In genomic region chr6:21534820-21535219, GRCm38 (mm10) we compare ENCODE assay signal across 9 mouse cellular contexts.
DNase-seq lines count a peak whose midpoint lies in the region; ATAC-seq and TF ChIP-seq lines count a peak whose summit lies in the region.
"Had no signal": no experiment of that assay in that cellular context is flagged by ENCODE, and none has a peak within 500 bp of the region (broad histone marks: within the 10 kb centered on the region; RNA-seq: fewer than 3 reads in every experiment).

No protein-coding gene starts in this region.

- no peak overlapping the region for H3K4me3 ChIP-seq in midbrain, embryonic 11.5 days (ENCODE audit: low read depth, low read length)
- no peak overlapping the region for H3K4me3 ChIP-seq in midbrain, embryonic 16.5 days (ENCODE audit: low read depth, low read length)
- H3K4me3 ChIP-seq in midbrain, postnatal 0 days (ENCODE audit: low read depth, low read length), result no peak overlapping the region
- H3K4me3 ChIP-seq: embryonic facial prominence, embryonic 15.5 days had no signal

- no peak overlapping the region for H3K4me2 ChIP-seq in midbrain, embryonic 11.5 days
- no peak overlapping the region for H3K4me2 ChIP-seq in midbrain, embryonic 16.5 days (ENCODE audit: low read length)
- no peak overlapping the region for H3K4me2 ChIP-seq in midbrain, postnatal 0 days (ENCODE audit: low read depth, low read length, poor library complexity, severe bottlenecking)
- H3K4me2 ChIP-seq: embryonic facial prominence, embryonic 15.5 days had no signal

- H3K9ac ChIP-seq in midbrain, embryonic 11.5 days (ENCODE audit: low read length), result no peak overlapping the region
- no peak overlapping the region for H3K9ac ChIP-seq in midbrain, embryonic 16.5 days (ENCODE audit: low read depth, low read length)
- no peak overlapping the region for H3K9ac ChIP-seq in midbrain, postnatal 0 days (replicated peaks; ENCODE audit: low read length, poor library complexity, severe bottlenecking)
- H3K9ac ChIP-seq: embryonic facial prominence, embryonic 15.5 days had no signal

- no peaks in the 10 kb centered on the region for H3K36me3 ChIP-seq in midbrain, embryonic 11.5 days (ENCODE audit: control insufficient read depth, insufficient read depth, low read length)
- H3K36me3 ChIP-seq in midbrain, embryonic 16.5 days (ENCODE audit: control insufficient read depth, insufficient read depth, low read length), result no peaks in the 10 kb centered on the region
- no peaks in the 10 kb centered on the region for H3K36me3 ChIP-seq in midbrain, postnatal 0 days (ENCODE audit: insufficient read depth, low read length)
- H3K36me3 ChIP-seq: embryonic facial prominence, embryonic 15.5 days had no signal

- peak; percentile 60 for TF ChIP-seq CTCF in midbrain, postnatal 0 days (IDR thresholded peaks at IDR 0.05)

- H3K9me3 ChIP-seq in midbrain, embryonic 11.5 days (ENCODE audit: control insufficient read depth, low read length), result no peaks in the 10 kb centered on the region
- H3K9me3 ChIP-seq in midbrain, embryonic 16.5 days (replicated peaks; ENCODE audit: control insufficient read depth, low read length, poor library complexity, severe bottlenecking), result no peaks in the 10 kb centered on the region
- no peaks in the 10 kb centered on the region for H3K9me3 ChIP-seq in midbrain, postnatal 0 days (ENCODE audit: low read length)
- H3K9me3 ChIP-seq: embryonic facial prominence, embryonic 15.5 days had no signal

- WGBS in midbrain, embryonic 11.5 days, result 37% methylated on average over 1 of the region's 1 CpGs
- 23% methylated on average over 1 of the region's 1 CpGs for WGBS in midbrain, embryonic 16.5 days
- 27% methylated on average over 1 of the region's 1 CpGs for WGBS in midbrain, postnatal 0 days

- H3K4me1 ChIP-seq in midbrain, embryonic 11.5 days (ENCODE audit: control insufficient read depth, insufficient read depth, low read length), result no peaks in the 10 kb centered on the region
- H3K4me1 ChIP-seq in midbrain, embryonic 16.5 days (ENCODE audit: control insufficient read depth, insufficient read depth, low read length), result no peaks in the 10 kb centered on the region
- H3K4me1 ChIP-seq in midbrain, postnatal 0 days (ENCODE audit: insufficient read depth, low read length), result no peaks in the 10 kb centered on the region
- H3K4me1 ChIP-seq: embryonic facial prominence, embryonic 15.5 days had no signal

- DNase-seq in adrenal gland, postnatal 14 days, result peak; percentile 27
- DNase-seq in adrenal gland, postnatal 4 days (ENCODE audit: low spot score in 2 of 2), result no peak
- peak; percentile 84 for DNase-seq in midbrain, embryonic 11.5 days (ENCODE audit: low spot score, missing footprints)
- DNase-seq in embryo, embryonic 11 days, result peak; percentile 53
- DNase-seq in midbrain, postnatal 0 days (ENCODE audit: low spot score), result peak; percentile 14
- DNase-seq in urinary bladder, postnatal 10 days (ENCODE audit: low spot score), result no peak
- no peak for DNase-seq in lung, adult 18-20 months

- no peak overlapping the region for H3K27ac ChIP-seq in midbrain, embryonic 11.5 days (ENCODE audit: low read depth, low read length)
- no peak overlapping the region for H3K27ac ChIP-seq in midbrain, embryonic 16.5 days (ENCODE audit: low read length)
- H3K27ac ChIP-seq in midbrain, postnatal 0 days (ENCODE audit: low read depth, low read length), result no peak overlapping the region
- H3K27ac ChIP-seq: embryonic facial prominence, embryonic 15.5 days had no signal

- peak; percentile 67 for ATAC-seq in midbrain, embryonic 11.5 days (ENCODE audit: low FRiP score)
- no peak for ATAC-seq in midbrain, embryonic 16.5 days
- ATAC-seq in midbrain, postnatal 0 days (ENCODE audit: low FRiP score), result no peak

- no peaks in the 10 kb centered on the region for H3K27me3 ChIP-seq in midbrain, embryonic 11.5 days (ENCODE audit: control insufficient read depth, insufficient read depth, low read length)
- H3K27me3 ChIP-seq in midbrain, embryonic 16.5 days (ENCODE audit: control insufficient read depth, insufficient read depth, low read depth, low read length), result no peaks in the 10 kb centered on the region
- no peaks in the 10 kb centered on the region for H3K27me3 ChIP-seq in midbrain, postnatal 0 days (ENCODE audit: insufficient read depth, low read length)
- H3K27me3 ChIP-seq: embryonic facial prominence, embryonic 15.5 days had no signal

Comparison
In these comparisons a context has a peak if more than half of its experiments do, and no peak if none do; other contexts are left out.
1. DNase-seq: peak in adrenal gland, postnatal 14 days (single experiment), midbrain, embryonic 11.5 days (single experiment), embryo, embryonic 11 days (single experiment) and midbrain, postnatal 0 days (single experiment); none in adrenal gland, postnatal 4 days (0 of 2), urinary bladder, postnatal 10 days (single experiment) and lung, adult 18-20 months (0 of 2).